Mouse (Mus musculus): ENCODE results near the gene Lgals4. TPM values are rescaled to one million over a fixed set of nuclear protein-coding genes. Genes with fewer than 3 reads are reported as not detected.

Lgals4 gene
- polyA plus RNA-seq, 1 experiment from 2014 or later = 1.9 TPM

GRCm38 (mm10) chr7:28792391-28793185 lies 41.1 kb upstream of the Lgals4 start:
- Histone ChIP-seq H3K9me3 (ENCODE audit: control insufficient read depth, low read length) (no peaks in the 10 kb centered on the region), H3K27me3 (ENCODE audit: control insufficient read depth, insufficient read depth, low read length) (no peaks in the 10 kb centered on the region), H3K4me3 (ENCODE audit: low read depth, low read length) (no peak overlapping the region), H3K36me3 (ENCODE audit: control insufficient read depth, insufficient read depth, low read length) (no peaks in the 10 kb centered on the region), H3K9ac (ENCODE audit: low read length) (no peak overlapping the region), H3K4me2 (ENCODE audit: low read depth, severe bottlenecking) (no peak overlapping the region), H3K4me1 (ENCODE audit: control insufficient read depth, insufficient read depth, low read length) (peaks cover 20% of the 10 kb centered on the region), H3K27ac (replicated peaks; ENCODE audit: low read depth, low read length) (no peak overlapping the region)
- 78% methylated on average over 12 of the region's 14 CpGs for WGBS
- DNase-seq (ENCODE audit: low spot score) (no peak), ATAC-seq (ENCODE audit: insufficient number of reproducible peaks, low FRiP score, low TSS enrichment, low read depth) (no peak)

- H3K4me2 ChIP-seq (ENCODE audit: low read depth, severe bottlenecking) = no peak overlapping the region
- no peak overlapping the region for H3K4me3 ChIP-seq (ENCODE audit: low read depth, low read length)
- H3K4me1 ChIP-seq (ENCODE audit: control insufficient read depth, insufficient read depth, low read length) = peaks cover 16% of the 10 kb centered on the region
- WGBS = 35% methylated on average over 2 of the region's 2 CpGs
- no peaks in the 10 kb centered on the region for H3K9me3 ChIP-seq (ENCODE audit: control insufficient read depth, low read length)
- DNase-seq (ENCODE audit: low spot score) (no peak), ATAC-seq (ENCODE audit: insufficient number of reproducible peaks, low FRiP score, low TSS enrichment, low read depth) (no peak)
- H3K9ac ChIP-seq (ENCODE audit: low read length) = no peak overlapping the region
- H3K27me3 ChIP-seq (ENCODE audit: control insufficient read depth, insufficient read depth, low read length) = no peaks in the 10 kb centered on the region
- no peak overlapping the region for H3K27ac ChIP-seq (replicated peaks; ENCODE audit: low read depth, low read length)
- no peaks in the 10 kb centered on the region for H3K36me3 ChIP-seq (ENCODE audit: control insufficient read depth, insufficient read depth, low read length)
Measured at GRCm38 (mm10) chr7:28793834-28794233, 39.8 kb upstream of the Lgals4 start.

GRCm38 (mm10) chr7:28794496-28794895 lies 39.2 kb upstream of the Lgals4 start:
- 91% methylated on average over 3 of the region's 3 CpGs for WGBS
- H3K4me2 ChIP-seq (ENCODE audit: low read depth, severe bottlenecking) = no peak overlapping the region
- no peak overlapping the region for H3K9ac ChIP-seq (ENCODE audit: low read length)
- peaks cover 10% of the 10 kb centered on the region for H3K4me1 ChIP-seq (ENCODE audit: control insufficient read depth, insufficient read depth, low read length)
- no peaks in the 10 kb centered on the region for H3K27me3 ChIP-seq (ENCODE audit: control insufficient read depth, insufficient read depth, low read length)
- no peak overlapping the region for H3K27ac ChIP-seq (replicated peaks; ENCODE audit: low read depth, low read length)
- H3K36me3 ChIP-seq (ENCODE audit: control insufficient read depth, insufficient read depth, low read length) = no peaks in the 10 kb centered on the region
- no peak for ATAC-seq (ENCODE audit: insufficient number of reproducible peaks, low FRiP score, low TSS enrichment, low read depth)
- H3K4me3 ChIP-seq (ENCODE audit: low read depth, low read length) = no peak overlapping the region
- no peak for DNase-seq (ENCODE audit: low spot score)
- H3K9me3 ChIP-seq (ENCODE audit: control insufficient read depth, low read length) = no peaks in the 10 kb centered on the region

- H3K4me3 ChIP-seq (ENCODE audit: low read depth, low read length) = no peak overlapping the region
- no peak overlapping the region for H3K4me2 ChIP-seq (ENCODE audit: low read depth, severe bottlenecking)
- no peak for ATAC-seq (ENCODE audit: insufficient number of reproducible peaks, low FRiP score, low TSS enrichment, low read depth)
Measured at GRCm38 (mm10) chr7:28795832-28796231, 37.8 kb upstream of the Lgals4 start.

GRCm38 (mm10) chr7:28796562-28796975 lies 37.1 kb upstream of the Lgals4 start:
- Histone ChIP-seq H3K27ac (replicated peaks; ENCODE audit: low read depth, low read length) (no peak overlapping the region), H3K9ac (ENCODE audit: low read length) (peak overlapping the region; percentile 38; the same call in 1 of the 2 replicates), H3K27me3 (ENCODE audit: control insufficient read depth, insufficient read depth, low read length) (no peaks in the 10 kb centered on the region), H3K4me2 (ENCODE audit: low read depth, severe bottlenecking) (peak overlapping the region; percentile 27; the same call in 1 of the 2 replicates), H3K9me3 (ENCODE audit: control insufficient read depth, low read length) (no peaks in the 10 kb centered on the region), H3K4me1 (ENCODE audit: control insufficient read depth, insufficient read depth, low read length) (peaks cover 2% of the 10 kb centered on the region; the same call in 1 of the 2 replicates), H3K36me3 (ENCODE audit: control insufficient read depth, insufficient read depth, low read length) (no peaks in the 10 kb centered on the region), H3K4me3 (ENCODE audit: low read depth, low read length) (peak overlapping the region; percentile 7; the same call in 1 of the 2 replicates)
- 17% methylated on average over 32 of the region's 32 CpGs for WGBS
- ATAC-seq (ENCODE audit: insufficient number of reproducible peaks, low FRiP score, low TSS enrichment, low read depth) (peak; percentile 58; the same call in 1 of the 2 replicates), DNase-seq (ENCODE audit: low spot score) (peak; percentile 81)

More at GRCm38 (mm10) chr7:28795832-28796231, 37.8 kb upstream of the Lgals4 start:
- Histone ChIP-seq H3K4me1 (ENCODE audit: control insufficient read depth, insufficient read depth, low read length) (peaks cover 2% of the 10 kb centered on the region; the same call in 1 of the 2 replicates), H3K27ac (replicated peaks; ENCODE audit: low read depth, low read length) (no peak overlapping the region), H3K9me3 (ENCODE audit: control insufficient read depth, low read length) (no peaks in the 10 kb centered on the region), H3K36me3 (ENCODE audit: control insufficient read depth, insufficient read depth, low read length) (no peaks in the 10 kb centered on the region), H3K27me3 (ENCODE audit: control insufficient read depth, insufficient read depth, low read length) (no peaks in the 10 kb centered on the region), H3K9ac (ENCODE audit: low read length) (no peak overlapping the region)
- DNase-seq (ENCODE audit: low spot score) = no peak
- 75% methylated on average over 15 of the region's 15 CpGs for WGBS

- ATAC-seq (ENCODE audit: insufficient number of reproducible peaks, low FRiP score, low TSS enrichment, low read depth) (no peak), DNase-seq (ENCODE audit: low spot score) (no peak)
- WGBS = 94% methylated on average over 9 of the region's 9 CpGs
- Histone ChIP-seq H3K4me2 (ENCODE audit: low read depth, severe bottlenecking) (no peak overlapping the region), H3K27ac (replicated peaks; ENCODE audit: low read depth, low read length) (no peak overlapping the region), H3K4me1 (ENCODE audit: control insufficient read depth, insufficient read depth, low read length) (peaks cover 20% of the 10 kb centered on the region), H3K4me3 (ENCODE audit: low read depth, low read length) (no peak overlapping the region), H3K9ac (ENCODE audit: low read length) (no peak overlapping the region), H3K36me3 (ENCODE audit: control insufficient read depth, insufficient read depth, low read length) (no peaks in the 10 kb centered on the region), H3K9me3 (ENCODE audit: control insufficient read depth, low read length) (no peaks in the 10 kb centered on the region), H3K27me3 (ENCODE audit: control insufficient read depth, insufficient read depth, low read length) (no peaks in the 10 kb centered on the region)
Measured at GRCm38 (mm10) chr7:28799994-28800393, 33.7 kb upstream of the Lgals4 start.

GRCm38 (mm10) chr7:28801451-28801850 lies 32.2 kb upstream of the Lgals4 start:
- no peaks in the 10 kb centered on the region for H3K27me3 ChIP-seq (ENCODE audit: control insufficient read depth, insufficient read depth, low read length)

DNA sequence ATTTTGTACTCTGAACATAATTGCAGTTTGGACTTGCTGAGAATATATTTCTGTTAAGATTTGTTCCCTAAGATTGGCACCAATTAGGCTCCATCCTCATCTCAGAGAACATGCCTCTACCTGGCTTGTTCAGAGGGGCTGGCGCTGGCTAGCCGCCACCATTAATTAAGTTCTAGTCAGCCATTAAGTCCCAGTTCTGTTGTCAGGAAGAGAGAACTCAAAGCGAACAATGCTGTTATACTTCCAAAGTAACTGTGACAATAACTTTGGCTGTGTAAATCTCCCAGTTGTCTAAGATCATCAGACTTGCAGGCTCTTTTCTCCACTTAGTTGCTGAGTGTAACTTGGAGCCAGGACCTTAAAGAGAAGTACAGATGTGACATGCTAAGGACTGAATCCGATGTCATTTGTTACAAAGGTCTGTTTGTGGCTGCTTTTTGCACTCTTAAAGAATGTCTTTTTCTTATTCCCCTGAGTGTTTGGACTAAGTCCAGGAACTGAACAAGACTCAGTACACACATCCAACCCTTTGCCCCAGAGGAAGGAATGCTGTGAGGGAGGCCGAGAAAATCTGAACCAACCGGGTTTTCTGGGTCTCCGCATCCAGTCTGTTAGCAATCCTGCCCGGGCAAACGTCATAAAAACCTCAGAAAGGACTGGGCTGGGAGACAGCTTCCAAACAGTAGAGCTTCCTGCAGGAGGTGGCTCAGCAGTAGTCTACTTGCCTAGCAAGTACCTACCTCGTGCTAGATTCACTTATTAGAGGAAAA lies 31.6 kb upstream of the Lgals4 start:
- Histone ChIP-seq H3K9me3 (ENCODE audit: control insufficient read depth, low read length) (no peaks in the 10 kb centered on the region), H3K4me1 (ENCODE audit: control insufficient read depth, insufficient read depth, low read length) (peaks cover 18% of the 10 kb centered on the region), H3K36me3 (ENCODE audit: control insufficient read depth, insufficient read depth, low read length) (no peaks in the 10 kb centered on the region), H3K4me2 (ENCODE audit: low read depth, severe bottlenecking) (peak overlapping the region; percentile 19; the same call in 1 of the 2 replicates), H3K9ac (ENCODE audit: low read length) (0 out of 2 replicates have a peak overlapping the region, but pooled peaks have one; percentile 5), H3K27ac (replicated peaks; ENCODE audit: low read depth, low read length) (peak overlapping the region; percentile 83), H3K4me3 (ENCODE audit: low read depth, low read length) (no peak overlapping the region), H3K27me3 (ENCODE audit: control insufficient read depth, insufficient read depth, low read length) (no peaks in the 10 kb centered on the region)
- peak; percentile 66 for DNase-seq (ENCODE audit: low spot score)
- no peak for ATAC-seq (ENCODE audit: insufficient number of reproducible peaks, low FRiP score, low TSS enrichment, low read depth)
- 22% methylated on average over 10 of the region's 10 CpGs for WGBS

More at GRCm38 (mm10) chr7:28801451-28801850, 32.2 kb upstream of the Lgals4 start:
- H3K4me1 ChIP-seq (ENCODE audit: control insufficient read depth, insufficient read depth, low read length) = peaks cover 20% of the 10 kb centered on the region
- no peak for DNase-seq (ENCODE audit: low spot score)
- 71% methylated on average over 3 of the region's 3 CpGs for WGBS
- H3K9ac ChIP-seq (ENCODE audit: low read length) = no peak overlapping the region
- no peaks in the 10 kb centered on the region for H3K36me3 ChIP-seq (ENCODE audit: control insufficient read depth, insufficient read depth, low read length)
- H3K4me3 ChIP-seq (ENCODE audit: low read depth, low read length) = no peak overlapping the region
- H3K27ac ChIP-seq (replicated peaks; ENCODE audit: low read depth, low read length) = no peak overlapping the region
- H3K9me3 ChIP-seq (ENCODE audit: control insufficient read depth, low read length) = no peaks in the 10 kb centered on the region
- no peak for ATAC-seq (ENCODE audit: insufficient number of reproducible peaks, low FRiP score, low TSS enrichment, low read depth)
- no peak overlapping the region for H3K4me2 ChIP-seq (ENCODE audit: low read depth, severe bottlenecking)
